Mouse (Mus musculus) CD4-positive, CD25-positive, alpha-beta regulatory T cell, adult 4 months (primary cell): Measurements from ENCODE around the gene Slc4a2. TPM values are rescaled to one million over a fixed set of nuclear protein-coding genes. Genes with fewer than 3 reads are reported as not detected.

Experiments
- ATAC-seq: one replicate; pipeline ENCODE4 v1.8.0; 2017
- polyA plus RNA-seq, 2 experiments: library from polyadenylated mRNA; unstranded; fragments of 100-300 nt; shearing (Covaris generic); gene quantifications; one replicate each; pipeline ENCODE4 v1.2.1; 2017

Gene Slc4a2
- polyA plus RNA-seq, 2 experiments from 2014 or later, result 13.5 to 22.6 TPM

- peak; percentile 81 for ATAC-seq
Observed at GRCm38 (mm10) chr5:24470600-24470999, 47.0 kb downstream of the Slc4a2 start.

- ATAC-seq, result no peak
Observed at GRCm38 (mm10) chr5:24472884-24473619, 49.4 kb downstream of the Slc4a2 start.

- peak; percentile 25 for ATAC-seq
Observed at GRCm38 (mm10) chr5:24474025-24474722, 50.5 kb downstream of the Slc4a2 start.

- ATAC-seq, result peak; percentile 70
Observed at GRCm38 (mm10) chr5:24474723-24475261, 51.2 kb downstream of the Slc4a2 start.

- no peak for ATAC-seq
Observed at GRCm38 (mm10) chr5:24475476-24476241, 52.0 kb downstream of the Slc4a2 start.

GRCm38 (mm10) chr5:24477909-24478308 is 54.3 kb downstream of the Slc4a2 start:
- no peak for ATAC-seq

- no peak for ATAC-seq
Observed at GRCm38 (mm10) chr5:24481647-24482046, 58.0 kb downstream of the Slc4a2 start.

- ATAC-seq, result no peak
Observed at GRCm38 (mm10) chr5:24482247-24483079, 58.8 kb downstream of the Slc4a2 start.

- peak; percentile 79 for ATAC-seq
Observed at GRCm38 (mm10) chr5:24483326-24483725, 59.7 kb downstream of the Slc4a2 start.

- ATAC-seq, result no peak
Observed at GRCm38 (mm10) chr5:24484963-24485362, 61.3 kb downstream of the Slc4a2 start.

- ATAC-seq, result peak; percentile 44
Observed at GRCm38 (mm10) chr5:24486097-24486496, 62.5 kb downstream of the Slc4a2 start.

GRCm38 (mm10) chr5:24486738-24487137 is 63.1 kb downstream of the Slc4a2 start:
- ATAC-seq, result no peak

GRCm38 (mm10) chr5:24490413-24490920 is 66.8 kb downstream of the Slc4a2 start:
- no peak for ATAC-seq

Other genes with a start within 250 kb of the Slc4a2 start
- gene Kcnh2, start 72.2 kb upstream of the Slc4a2 start, polyA plus RNA-seq, result 1 to 10 TPM in 1 of 2 experiments, under 1 TPM in 1; 0.30 to 1.2 TPM
- under 1 TPM; 0.08 to 0.14 TPM for gene Nos3, start 59.0 kb upstream of the Slc4a2 start, polyA plus RNA-seq
- 1 to 10 TPM; 2.2 to 3.2 TPM for gene Atg9b, start 31.7 kb upstream of the Slc4a2 start, polyA plus RNA-seq
- gene Abcb8, start 30.2 kb upstream of the Slc4a2 start, polyA plus RNA-seq, result 10 to 100 TPM; 16.1 to 44.6 TPM
- not detected for gene Asic3, start 10.4 kb upstream of the Slc4a2 start, polyA plus RNA-seq
- gene Cdk5, start 307 bp upstream of the Slc4a2 start, polyA plus RNA-seq, result 10 to 100 TPM; 53.8 to 61.7 TPM
- 10 to 100 TPM; 53.4 to 57.0 TPM for gene Fastk, start 21.4 kb downstream of the Slc4a2 start, polyA plus RNA-seq
- gene Tmub1, start 24.0 kb downstream of the Slc4a2 start, polyA plus RNA-seq, result 10 to 100 TPM; 72.9 to 95.2 TPM
- 1 to 10 TPM; 5.5 to 8.6 TPM for gene Agap3, start 28.3 kb downstream of the Slc4a2 start, polyA plus RNA-seq
- gene Gbx1, start 103.4 kb downstream of the Slc4a2 start, polyA plus RNA-seq, result not detected
- gene Asb10, start 117.1 kb downstream of the Slc4a2 start, polyA plus RNA-seq, result not detected
- not detected for gene 4931409K22Rik, start 133.0 kb downstream of the Slc4a2 start, polyA plus RNA-seq
- 10 to 100 TPM; 62.1 to 87.7 TPM for gene Abcf2, start 153.6 kb downstream of the Slc4a2 start, polyA plus RNA-seq
- gene Chpf2, start 162.9 kb downstream of the Slc4a2 start, polyA plus RNA-seq, result 10 to 100 TPM in 1 of 2 experiments, 1 to 10 TPM in 1; 9.3 to 15.6 TPM
- under 1 TPM; 0.48 to 0.61 TPM for gene Smarcd3, start 200.6 kb downstream of the Slc4a2 start, polyA plus RNA-seq